Mouse (Mus musculus) heart, adult 2 months (tissue): ENCODE measurements around the gene Spock1. TPM values are rescaled to one million over a fixed set of nuclear protein-coding genes. Genes with fewer than 3 reads are reported as not detected.

Experiments used
- DNase-seq, 2 experiments: peaks; one replicate each; pipeline ENCODE4 v3.0.0; 2021
- H3K27ac ChIP-seq: fragments of 200-600 bp; 2 replicates; pipeline ENCODE4 v1.8.1; 2022
- H3K27me3 ChIP-seq: fragments of 200-500 bp; 2 replicates; pipeline ENCODE4 v1.6.1; 2012; ENCODE audit warnings: mild to moderate bottlenecking, low read length, inconsistent platforms, mixed read lengths; ENCODE audit not compliant: control insufficient read depth, insufficient read depth
- H3K36me3 ChIP-seq: fragments of 200-500 bp; 2 replicates; pipeline ENCODE4 v1.6.1; 2012; ENCODE audit warnings: low read length, inconsistent platforms; ENCODE audit not compliant: control insufficient read depth, insufficient read depth
- H3K4me1 ChIP-seq: fragments of 200-500 bp; 2 replicates; pipeline ENCODE4 v1.6.1; 2011; ENCODE audit warnings: low read length; ENCODE audit not compliant: control insufficient read depth, insufficient read depth
- H3K4me3 ChIP-seq: fragments of 200-600 bp; 2 replicates; pipeline ENCODE4 v1.8.1; 2022
- H3K79me2 ChIP-seq: fragments of 200-500 bp; replicated peaks from 2 replicates; pipeline ENCODE4 v1.6.1; 2012; ENCODE audit warnings: mild to moderate bottlenecking, inconsistent platforms, low read length, moderate library complexity, mixed read lengths; ENCODE audit not compliant: control insufficient read depth, insufficient read depth
- H3K9ac ChIP-seq: fragments of 200-500 bp; 2 replicates; pipeline ENCODE4 v1.6.1; 2012; ENCODE audit warnings: low read depth, mild to moderate bottlenecking, control low read depth, inconsistent platforms, low read length, mixed read lengths
- CTCF ChIP-seq: fragments of 200-600 bp; IDR thresholded peaks from 2 replicates; pipeline ENCODE4 v1.8.1; 2022; ENCODE audit warnings: antibody characterized with exemption, mild to moderate bottlenecking, moderate library complexity
- EP300 ChIP-seq: fragments of 200-500 bp; IDR thresholded peaks from 2 replicates; pipeline ENCODE4 v1.6.1; 2011; ENCODE audit warnings: low read depth, low read length, control low read depth; ENCODE audit not compliant: insufficient read depth
- POLR2A ChIP-seq: fragments of 200-500 bp; IDR thresholded peaks from 2 replicates; pipeline ENCODE4 v1.6.1; 2011; ENCODE audit warnings: mild to moderate bottlenecking, low read depth, low read length, control low read depth; ENCODE audit not compliant: insufficient read depth
- WGBS: fragments of 180-500 bp; shearing (Covaris S2); methylation state at CpG from one replicate; pipeline ENCODE4 v1.1.7; 2018; 5-methylcytosine and 5-hydroxymethylcytosine counted together
- intact Hi-C: fragments of 180-260 bp; cut with DNase I; formaldehyde crosslinking; loops from one replicate; pipeline ENCODE4 v1.15.1; 2025
- polyA plus RNA-seq: library from polyadenylated mRNA; depleted of rRNA; stranded (reverse); fragments of >200 nt; gene quantifications from 2 replicates; pipeline ENCODE4 v1.2.3, GENCODE M21; 2012; rRNA removed
- total RNA-seq, 2 experiments: library from RNA; stranded (reverse); gene quantifications; 2 replicates each; pipeline ENCODE4 v1.2.3; 2021

The Spock1 gene
- total and polyA plus RNA-seq, 3 experiments = 0.04 TPM; not detected in 2

DNA sequence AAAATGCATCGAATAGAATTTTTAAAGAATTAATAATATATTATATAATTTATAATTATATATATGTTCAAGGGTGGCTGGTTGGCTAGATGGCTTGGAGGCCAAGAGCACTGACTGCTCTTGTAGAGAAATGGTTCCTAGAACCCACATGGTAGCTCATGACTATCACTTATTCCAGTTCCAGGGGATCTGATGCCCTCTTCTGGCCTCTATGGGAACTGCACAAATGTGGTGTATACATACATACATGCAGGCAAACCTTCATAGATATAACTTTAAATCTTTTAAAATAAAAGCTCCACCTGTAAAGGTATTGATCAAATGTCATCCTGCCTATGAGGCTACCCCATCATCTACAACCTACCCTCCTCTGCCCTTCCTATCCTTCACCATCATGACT lies 493.4 kb downstream of the Spock1 start:
- WGBS = 97% methylated on average over 1 of the region's 1 CpGs
- intact Hi-C loops = no loop called here
- no peaks in the 10 kb centered on the region for H3K27me3 ChIP-seq
- no peaks in the 10 kb centered on the region for H3K79me2 ChIP-seq
- TF ChIP-seq CTCF (no peak), POLR2A (no peak), EP300 (no peak)
- H3K4me3 ChIP-seq = no peak overlapping the region
- H3K36me3 ChIP-seq = no peaks in the 10 kb centered on the region
- no peak for DNase-seq
- H3K27ac ChIP-seq = no peak overlapping the region
- no peak overlapping the region for H3K9ac ChIP-seq
- no peaks in the 10 kb centered on the region for H3K4me1 ChIP-seq

- TF ChIP-seq EP300 = no peak
- TF ChIP-seq POLR2A = no peak
- no peak for TF ChIP-seq CTCF
- H3K9ac ChIP-seq = no peak overlapping the region
- no peaks in the 10 kb centered on the region for H3K36me3 ChIP-seq
- no peaks in the 10 kb centered on the region for H3K4me1 ChIP-seq
- no peak overlapping the region for H3K4me3 ChIP-seq
- H3K79me2 ChIP-seq = no peaks in the 10 kb centered on the region
- no peak overlapping the region for H3K27ac ChIP-seq
- intact Hi-C loops = no loop called here
- WGBS = 82% methylated on average over 4 of the region's 4 CpGs
- H3K27me3 ChIP-seq = no peaks in the 10 kb centered on the region
- no peak for DNase-seq
Observed at GRCm38 (mm10) chr13:57407666-57408065, 500.5 kb downstream of the Spock1 start.

DNA sequence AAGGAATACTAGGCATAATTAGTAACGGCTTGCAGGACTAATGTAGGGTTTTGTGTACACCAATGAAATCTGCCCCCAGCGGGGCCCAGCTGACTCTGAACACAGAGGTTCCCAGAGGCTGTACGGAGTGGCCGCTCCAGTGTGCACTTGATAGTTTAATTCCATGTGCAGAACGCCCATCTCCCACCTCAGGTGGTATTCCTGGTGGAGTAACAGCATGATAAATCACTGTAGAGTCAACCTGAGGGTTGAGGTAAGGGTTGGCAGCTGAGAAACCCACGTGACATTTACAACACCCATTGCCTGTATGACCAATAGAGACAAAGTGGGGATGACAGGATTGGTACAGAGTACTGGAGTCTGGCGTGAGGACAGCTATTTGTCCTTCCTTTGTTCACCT lies 505.7 kb downstream of the Spock1 start:
- DNase-seq = no peak
- no peaks in the 10 kb centered on the region for H3K79me2 ChIP-seq
- TF ChIP-seq CTCF = no peak
- TF ChIP-seq EP300 = no peak
- no peak for TF ChIP-seq POLR2A
- H3K4me1 ChIP-seq = no peaks in the 10 kb centered on the region
- 77% methylated on average over 7 of the region's 7 CpGs for WGBS
- no peak overlapping the region for H3K9ac ChIP-seq
- H3K27ac ChIP-seq = no peak overlapping the region
- intact Hi-C loops = no loop called here
- no peak overlapping the region for H3K4me3 ChIP-seq
- no peaks in the 10 kb centered on the region for H3K36me3 ChIP-seq
- no peaks in the 10 kb centered on the region for H3K27me3 ChIP-seq

- no peaks in the 10 kb centered on the region for H3K79me2 ChIP-seq
- no peak for TF ChIP-seq POLR2A
- TF ChIP-seq EP300 = no peak
- TF ChIP-seq CTCF = no peak
- DNase-seq = no peak
- no peaks in the 10 kb centered on the region for H3K4me1 ChIP-seq
- H3K36me3 ChIP-seq = no peaks in the 10 kb centered on the region
- H3K9ac ChIP-seq = no peak overlapping the region
- H3K4me3 ChIP-seq = no peak overlapping the region
- 84% methylated on average over 14 of the region's 14 CpGs for WGBS
- no peaks in the 10 kb centered on the region for H3K27me3 ChIP-seq
- H3K27ac ChIP-seq = no peak overlapping the region
- intact Hi-C loops = no loop called here
Observed at GRCm38 (mm10) chr13:57372141-57372700, 535.9 kb downstream of the Spock1 start.

Other genes with a start within 250 kb of the Spock1 start
- 1 to 10 TPM; 2.1 to 2.7 TPM for gene Klhl3, start 205.3 kb upstream of the Spock1 start, total RNA-seq
- gene Klhl3, start 205.3 kb upstream of the Spock1 start, polyA plus RNA-seq = 4.3 and 6.7 TPM in 2 replicates
- gene Hnrnpa0, start 220.2 kb upstream of the Spock1 start, total RNA-seq = 10 to 100 TPM; 66.6 to 67.4 TPM
- gene Hnrnpa0, start 220.2 kb upstream of the Spock1 start, polyA plus RNA-seq = 21.7 and 25.2 TPM in 2 replicates
- 10 to 100 TPM; 22.3 to 24.0 TPM for gene Idnk, start 249.3 kb upstream of the Spock1 start, total RNA-seq
- gene Idnk, start 249.3 kb upstream of the Spock1 start, polyA plus RNA-seq = 13.9 and 14.8 TPM in 2 replicates